Mouse (Mus musculus) CH12.LX (cell line): Measurements from ENCODE around the gene Gna11. TPM values are rescaled to one million over a fixed set of nuclear protein-coding genes. Genes with fewer than 3 reads are reported as not detected.

Experiments used
- DNase-seq: peaks from one replicate; pipeline ENCODE4 v3.0.0-alpha.2; 2013; ENCODE audit errors: extremely low read depth
- H3K27ac ChIP-seq: 2 replicates; pipeline ENCODE4 v1.5.1; 2012; ENCODE audit warnings: low read depth, mild to moderate bottlenecking, control low read depth, moderate library complexity; ENCODE audit not compliant: insufficient read depth
- H3K27me3 ChIP-seq: replicated peaks from 2 replicates; pipeline ENCODE3; 2012; ENCODE audit warnings: inconsistent platforms
- H3K36me3 ChIP-seq, 2 experiments: replicated peaks in 1 of 2; 2 replicates each; pipeline versions ENCODE3 to v1.6.1; 2012; ENCODE audit warnings: inconsistent platforms in 1 of 2, low read length in 1 of 2, mild to moderate bottlenecking in 1 of 2, mixed read lengths in 1 of 2, moderate library complexity in 1 of 2; ENCODE audit not compliant: control insufficient read depth in 1 of 2, insufficient read depth in 1 of 2
- H3K4me1 ChIP-seq, 2 experiments: 2 replicates each; pipeline ENCODE4 v1.6.1; 2012; ENCODE audit warnings: inconsistent platforms in 1 of 2, moderate library complexity in 1 of 2; ENCODE audit not compliant: insufficient read depth in 2 of 2, control insufficient read depth in 1 of 2
- H3K4me2 ChIP-seq: 2 replicates; pipeline ENCODE4 v1.6.1; 2012; ENCODE audit warnings: low read depth, mild to moderate bottlenecking, control low read depth; ENCODE audit not compliant: poor library complexity, insufficient read depth, severe bottlenecking
- H3K4me3 ChIP-seq, 3 experiments: fragments of 150-350 bp in 1 of 3; sonication (generic) in 1 of 3; replicated peaks in 1 of 3; 2 replicates each; pipeline versions ENCODE3 to v1.5.1; 2011 to 2012; ENCODE audit warnings: low read depth in 2 of 3, low read length in 2 of 3, mild to moderate bottlenecking in 2 of 3, moderate library complexity in 2 of 3, control low read depth in 1 of 3, improper control_type of control experiment in 1 of 3, inconsistent platforms in 1 of 3, mixed read lengths in 1 of 3; ENCODE audit not compliant: poor library complexity in 1 of 3
- H3K79me2 ChIP-seq: replicated peaks from 2 replicates; pipeline ENCODE4 v1.6.1; 2012; ENCODE audit warnings: mild to moderate bottlenecking, moderate library complexity; ENCODE audit not compliant: control insufficient read depth, poor library complexity, insufficient read depth, severe bottlenecking; ENCODE audit errors: extremely low read depth
- H3K9ac ChIP-seq: 2 replicates; pipeline ENCODE4 v1.6.1; 2012; ENCODE audit warnings: low read depth, mild to moderate bottlenecking, control low read depth, moderate library complexity; ENCODE audit not compliant: insufficient read depth
- H3K9me3 ChIP-seq: replicated peaks from 2 replicates; pipeline ENCODE3; 2012; ENCODE audit warnings: low read length, inconsistent platforms, mixed read lengths
- BHLHE40 ChIP-seq: IDR thresholded peaks from 2 replicates; pipeline ENCODE4 v1.6.1; 2011; ENCODE audit warnings: mild to moderate bottlenecking, low read depth, low read length, improper control_type of control experiment
- CTCF ChIP-seq, 2 experiments: IDR thresholded peaks in 1 of 2; conservative IDR thresholded peaks in 1 of 2; 2 replicates each; pipeline ENCODE4 v1.5.1; 2011 to 2012; ENCODE audit warnings: low read depth in 2 of 2, low read length in 2 of 2, improper control_type of control experiment in 1 of 2, inconsistent platforms in 1 of 2, mild to moderate bottlenecking in 1 of 2, moderate library complexity in 1 of 2
- ELF1 ChIP-seq: IDR thresholded peaks from 2 replicates; pipeline ENCODE4 v1.6.1; 2014; ENCODE audit warnings: low read depth, mild to moderate bottlenecking, inconsistent platforms, low read length, improper control_type of control experiment
- ETS1 ChIP-seq: conservative IDR thresholded peaks from 2 replicates; pipeline ENCODE4 v1.6.1; 2012; ENCODE audit warnings: low read depth, mild to moderate bottlenecking, inconsistent platforms, low read length, improper control_type of control experiment, moderate library complexity
- GABPA ChIP-seq: IDR thresholded peaks from 2 replicates; pipeline ENCODE4 v1.6.1; 2012; ENCODE audit warnings: low read depth, low read length, improper control_type of control experiment, inconsistent platforms; ENCODE audit not compliant: insufficient replicate concordance
- HCFC1 ChIP-seq: IDR thresholded peaks from 2 replicates; pipeline ENCODE4 v1.6.1; 2012; ENCODE audit warnings: low read depth, mild to moderate bottlenecking, inconsistent platforms, low read length, improper control_type of control experiment
- MAFK ChIP-seq: IDR thresholded peaks from 2 replicates; pipeline ENCODE4 v1.6.1; 2011; ENCODE audit warnings: low read length, improper control_type of control experiment; ENCODE audit not compliant: insufficient replicate concordance
- MAX ChIP-seq: IDR thresholded peaks from 2 replicates; pipeline ENCODE4 v1.6.1; 2011; ENCODE audit warnings: low read length, improper control_type of control experiment
- MXI1 ChIP-seq: IDR thresholded peaks from 2 replicates; pipeline ENCODE4 v1.6.1; 2011; ENCODE audit warnings: mild to moderate bottlenecking, low read depth, low read length, improper control_type of control experiment
- NRF1 ChIP-seq: IDR thresholded peaks from 2 replicates; pipeline ENCODE4 v1.6.1; 2014; ENCODE audit warnings: low read depth, mild to moderate bottlenecking, inconsistent platforms, low read length, improper control_type of control experiment, moderate library complexity
- PAX5 ChIP-seq: IDR thresholded peaks from 2 replicates; pipeline ENCODE4 v1.6.1; 2012; ENCODE audit warnings: low read length, inconsistent platforms, mixed read lengths
- POLR2A ChIP-seq: IDR thresholded peaks from 2 replicates; pipeline ENCODE4 v1.6.1; 2011; ENCODE audit warnings: low read depth, mild to moderate bottlenecking, improper control_type of control experiment, low read length
- POLR2AphosphoS2 ChIP-seq: IDR thresholded peaks from 2 replicates; pipeline ENCODE4 v1.6.1; 2011; ENCODE audit warnings: low read depth, low read length, improper control_type of control experiment
- RAD21 ChIP-seq: IDR thresholded peaks from 2 replicates; pipeline ENCODE4 v1.6.1; 2011; ENCODE audit warnings: low read depth, mild to moderate bottlenecking, low read length, improper control_type of control experiment, moderate library complexity
- RCOR1 ChIP-seq: conservative IDR thresholded peaks from 2 replicates; pipeline ENCODE4 v1.6.1; 2012; ENCODE audit warnings: low read depth, mild to moderate bottlenecking, inconsistent platforms, low read length, improper control_type of control experiment
- SIN3A ChIP-seq: IDR thresholded peaks from 2 replicates; pipeline ENCODE4 v1.6.1; 2012; ENCODE audit warnings: low read length, improper control_type of control experiment, inconsistent platforms
- SMC3 ChIP-seq: IDR thresholded peaks from 2 replicates; pipeline ENCODE4 v1.6.1; 2011; ENCODE audit warnings: low read depth, low read length, improper control_type of control experiment
- USF1 ChIP-seq: IDR thresholded peaks from 2 replicates; pipeline ENCODE4 v1.6.1; 2014; ENCODE audit warnings: low read depth, mild to moderate bottlenecking, inconsistent platforms, low read length, improper control_type of control experiment
- ZKSCAN1 ChIP-seq: IDR thresholded peaks from 2 replicates; pipeline ENCODE4 v1.6.1; 2012; ENCODE audit warnings: low read depth, inconsistent platforms, low read length, improper control_type of control experiment, borderline replicate concordance
- ZMIZ1 ChIP-seq: IDR thresholded peaks from 2 replicates; pipeline ENCODE4 v1.6.1; 2012; ENCODE audit warnings: low read depth, mild to moderate bottlenecking, inconsistent platforms, low read length, improper control_type of control experiment
- dilution Hi-C: fragments of 300-500 bp; cut with MboI; formaldehyde crosslinking; loops from 2 replicates; pipeline ENCODE4 v1.14.3; 2020; ENCODE audit warnings: low sequenced_read_pairs; ENCODE audit not compliant: extremely low pct_unique_long_range_greater_than_20kb, extremely low pct_ligation_motif_present
- in situ Hi-C: fragments of 300-500 bp; cut with MboI; formaldehyde crosslinking; loops from 3 replicates; pipeline ENCODE4 v1.14.3; 2019; ENCODE audit warnings: low sequenced_read_pairs, low pct_ligation_motif_present, low pct_unique_long_range_greater_than_20kb, mixed read lengths
- polyA plus RNA-seq: library from polyadenylated mRNA; unstranded; fragments of >175 nt; gene quantifications from 2 replicates; pipeline ENCODE4 v1.2.1, GENCODE M21; 2012; ENCODE audit warnings: low read depth; ENCODE audit not compliant: insufficient read length
- total RNA-seq, 2 experiments: library from RNA; depleted of rRNA; stranded (reverse); fragments of 300-350 nt in 1 of 2; fragments of >200 nt in 1 of 2; gene quantifications; 2 replicates each; pipeline ENCODE4 v1.2.3; 2012 to 2014

The Gna11 gene
- total and polyA plus RNA-seq, 3 experiments = 4.3 to 8.7 (median 7.2) TPM

- Histone ChIP-seq H3K9me3 (no peaks in the 10 kb centered on the region), H3K36me3 (peaks cover 41 to 60% of the 10 kb centered on the region in 2 experiments), H3K27me3 (no peaks in the 10 kb centered on the region), H3K4me2 (no peak overlapping the region), H3K4me3 (no peak overlapping the region), H3K9ac (no peak overlapping the region), H3K4me1 (peaks cover 17 to 35% of the 10 kb centered on the region in 2 experiments), H3K27ac (no peak overlapping the region), H3K79me2 (peaks cover 25% of the 10 kb centered on the region)
- DNase-seq = no peak
- in situ Hi-C loops = loop anchor here (10.0 kb wide), 1 partner anchor 111 kb away; the partner anchor contains the start of genes BC025920 and Tle6
- dilution Hi-C loops = no loop called here
- no peak for TF ChIP-seq MAFK
- TF ChIP-seq ZKSCAN1 = no peak
- TF ChIP-seq SMC3 = peak; percentile 31; the same call in 1 of the 2 replicates
- peak; percentile 53 for TF ChIP-seq RAD21
- peak in 1 of 2 experiments; percentile 59; a peak in 2 of 4 replicates for TF ChIP-seq CTCF (conservative IDR thresholded peaks at IDR 0.05 in 1 of 2, IDR thresholded peaks at IDR 0.05 in 1 of 2; ENCODE audit: low read depth in 2 of 2, low read length in 2 of 2)
- TF ChIP-seq GABPA = no peak
These were observed 51.3 kb downstream of the Gna11 start for GRCm38 (mm10) chr10:81493601-81494220.

GRCm38 (mm10) chr10:81492606-81493240, 52.3 kb downstream of the Gna11 start:
- Histone ChIP-seq H3K27ac (no peak overlapping the region), H3K9ac (no peak overlapping the region), H3K4me1 (peaks cover 14 to 27% of the 10 kb centered on the region in 2 experiments), H3K4me3 (no peak overlapping the region), H3K79me2 (peaks cover 25% of the 10 kb centered on the region), H3K4me2 (no peak overlapping the region), H3K36me3 (peaks cover 51 to 70% of the 10 kb centered on the region in 2 experiments), H3K27me3 (no peaks in the 10 kb centered on the region), H3K9me3 (no peaks in the 10 kb centered on the region)
- TF ChIP-seq USF1 = no peak
- no peak for TF ChIP-seq POLR2AphosphoS2
- TF ChIP-seq ETS1 = no peak
- no peak for TF ChIP-seq SIN3A
- TF ChIP-seq ELF1 = no peak
- TF ChIP-seq NRF1 = no peak
- no peak for TF ChIP-seq BHLHE40
- TF ChIP-seq MXI1 = no peak
- no peak for TF ChIP-seq HCFC1
- no peak for TF ChIP-seq MAFK
- TF ChIP-seq PAX5 = no peak
- no peak for TF ChIP-seq MAX
- TF ChIP-seq POLR2A = no peak
- TF ChIP-seq RCOR1 = no peak
- no peak for TF ChIP-seq ZMIZ1
- DNase-seq = no peak
- in situ Hi-C loops = loop anchor here (10.0 kb wide), 1 partner anchor 112 kb away; the partner anchor contains the start of genes BC025920 and Tle6
- dilution Hi-C loops = no loop called here
